Mouse (Mus musculus) cortical plate, adult 2 months (tissue): ENCODE results near the gene Spats2l. TPM values are rescaled to one million over a fixed set of nuclear protein-coding genes. Genes with fewer than 3 reads are reported as not detected.

Experiments used
- H3K27ac ChIP-seq: fragments of 200-500 bp; 2 replicates; pipeline ENCODE4 v1.5.1; 2012; ENCODE audit warnings: low read length, control low read depth, inconsistent platforms; ENCODE audit not compliant: insufficient read depth
- H3K4me1 ChIP-seq: fragments of 200-500 bp; 2 replicates; pipeline ENCODE4 v1.6.1; 2011; ENCODE audit warnings: low read length; ENCODE audit not compliant: control insufficient read depth, insufficient read depth
- H3K4me3 ChIP-seq: fragments of 200-500 bp; 2 replicates; pipeline ENCODE4 v1.5.1; 2011; ENCODE audit warnings: mild to moderate bottlenecking, low read length, control low read depth; ENCODE audit not compliant: insufficient read depth
- CTCF ChIP-seq: fragments of 200-500 bp; IDR thresholded peaks from 2 replicates; pipeline ENCODE4 v1.5.1; 2011; ENCODE audit warnings: mild to moderate bottlenecking, control low read depth, low read length; ENCODE audit not compliant: insufficient read depth; ENCODE audit errors: extremely low read depth
- POLR2A ChIP-seq: fragments of 200-500 bp; IDR thresholded peaks from 2 replicates; pipeline ENCODE4 v1.6.1; 2011; ENCODE audit warnings: mild to moderate bottlenecking, low read length, control low read depth; ENCODE audit not compliant: insufficient read depth; ENCODE audit errors: extremely low read depth
- polyA plus RNA-seq: library from polyadenylated mRNA; depleted of rRNA; stranded (reverse); fragments of >200 nt; gene quantifications from 2 replicates; pipeline ENCODE4 v1.2.3, GENCODE M21; 2012

The Spats2l gene
- polyA plus RNA-seq, 1 experiment, result 27.4 TPM

- Histone ChIP-seq H3K4me3 (peak overlapping the region; percentile 18; the same call in 1 of the 2 replicates), H3K27ac (no peak overlapping the region), H3K4me1 (no peaks in the 10 kb centered on the region; the same call in 1 of the 2 replicates)
- TF ChIP-seq POLR2A (no peak), CTCF (no peak)
These were observed 2.8 kb downstream of the Spats2l start for GRCm38 (mm10) chr1:57776671-57777281.

GRCm38 (mm10) chr1:57784300-57784699 is 10.3 kb downstream of the Spats2l start:
- TF ChIP-seq POLR2A, result no peak
- no peak for TF ChIP-seq CTCF
- Histone ChIP-seq H3K4me1 (peaks cover 3% of the 10 kb centered on the region), H3K27ac (no peak overlapping the region), H3K4me3 (no peak overlapping the region)

- Histone ChIP-seq H3K4me1 (peaks cover 3% of the 10 kb centered on the region; the same call in 1 of the 2 replicates), H3K27ac (no peak overlapping the region), H3K4me3 (no peak overlapping the region)
- TF ChIP-seq POLR2A (no peak), CTCF (no peak)
These were observed 15.9 kb downstream of the Spats2l start for GRCm38 (mm10) chr1:57789831-57790230.

- Histone ChIP-seq H3K4me1 (peaks cover 3% of the 10 kb centered on the region; the same call in 1 of the 2 replicates), H3K4me3 (no peak overlapping the region), H3K27ac (no peak overlapping the region)
- TF ChIP-seq POLR2A (no peak), CTCF (no peak)
These were observed 18.2 kb downstream of the Spats2l start for GRCm38 (mm10) chr1:57792212-57792611.

DNA sequence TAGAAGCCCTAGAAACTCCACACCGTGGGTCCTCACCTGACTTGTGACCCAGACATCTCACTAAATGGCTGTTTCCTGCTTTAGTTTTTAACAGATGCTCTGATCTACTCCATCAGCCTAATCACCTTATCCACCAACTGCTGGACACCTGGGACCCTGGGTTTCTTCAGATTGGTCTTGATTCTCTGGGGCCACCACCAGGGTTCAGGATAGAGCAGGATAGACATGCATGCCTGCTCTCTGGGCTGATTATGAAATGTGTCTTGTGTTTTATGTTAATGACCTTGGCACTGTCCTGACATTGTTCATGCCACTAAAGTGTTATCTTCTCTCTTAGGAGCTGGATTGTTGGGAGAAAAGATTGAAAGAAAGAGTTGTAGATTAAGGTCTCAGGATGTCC is 21.9 kb downstream of the Spats2l start:
- 0 out of 2 replicates have a peak, but pooled peaks cover under 1% of the 10 kb centered on the region for H3K4me1 ChIP-seq
- TF ChIP-seq POLR2A (no peak), CTCF (no peak)
- no peak overlapping the region for H3K27ac ChIP-seq
- H3K4me3 ChIP-seq, result no peak overlapping the region

- Histone ChIP-seq H3K4me3 (no peak overlapping the region), H3K4me1 (no peaks in the 10 kb centered on the region; the same call in 1 of the 2 replicates), H3K27ac (0 out of 2 replicates have a peak overlapping the region, but pooled peaks have one; percentile 19)
- TF ChIP-seq POLR2A, result no peak
- TF ChIP-seq CTCF, result no peak
These were observed 25.4 kb downstream of the Spats2l start for GRCm38 (mm10) chr1:57799398-57799797.

GRCm38 (mm10) chr1:57800846-57801245 is 26.9 kb downstream of the Spats2l start:
- Histone ChIP-seq H3K4me1 (peaks cover 1% of the 10 kb centered on the region; the same call in 1 of the 2 replicates), H3K4me3 (no peak overlapping the region), H3K27ac (no peak overlapping the region)
- TF ChIP-seq POLR2A (no peak), CTCF (no peak)

- H3K4me3 ChIP-seq, result no peak overlapping the region
- no peak overlapping the region for H3K27ac ChIP-seq
- TF ChIP-seq POLR2A (no peak), CTCF (no peak)
- peaks cover 4% of the 10 kb centered on the region; the same call in 1 of the 2 replicates for H3K4me1 ChIP-seq
These were observed 32.2 kb downstream of the Spats2l start for GRCm38 (mm10) chr1:57806126-57806525.

DNA sequence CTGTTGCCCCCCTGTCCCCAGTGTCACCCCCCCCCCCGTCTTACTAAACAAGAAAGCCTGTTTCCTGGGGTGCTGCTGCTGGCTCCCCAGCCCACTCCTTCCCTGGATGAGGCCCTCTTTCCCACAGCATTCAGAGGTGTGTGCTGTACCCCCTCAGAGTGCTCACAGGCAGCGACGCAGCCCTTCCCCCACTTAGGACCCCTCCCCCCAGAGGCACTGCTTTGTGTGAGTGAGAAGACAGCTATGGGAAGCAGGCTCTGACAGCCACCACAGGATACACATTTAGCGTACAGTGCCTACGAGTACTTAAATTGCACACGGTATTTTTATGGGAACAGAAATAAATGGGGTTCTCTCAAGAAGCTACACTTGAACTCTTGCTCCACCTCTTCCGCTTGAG is 33.9 kb downstream of the Spats2l start:
- TF ChIP-seq POLR2A (no peak), CTCF (no peak)
- H3K4me1 ChIP-seq, result peaks cover 4% of the 10 kb centered on the region; the same call in 1 of the 2 replicates
- no peak overlapping the region for H3K4me3 ChIP-seq
- no peak overlapping the region for H3K27ac ChIP-seq

- no peak for TF ChIP-seq POLR2A
- H3K4me3 ChIP-seq, result no peak overlapping the region
- H3K27ac ChIP-seq, result no peak overlapping the region
- peaks cover 2% of the 10 kb centered on the region; the same call in 1 of the 2 replicates for H3K4me1 ChIP-seq
These were observed 36.3 kb downstream of the Spats2l start for GRCm38 (mm10) chr1:57810221-57810620.
